Mouse (Mus musculus) adrenal gland, postnatal 14 days (tissue): ENCODE results near the gene Diexf. TPM values are rescaled to one million over a fixed set of nuclear protein-coding genes. Genes with fewer than 3 reads are reported as not detected.

Source experiments
- DNase-seq: peaks from one replicate; pipeline ENCODE4 v3.0.0; 2021; ENCODE audit warnings: mixed read lengths
- total RNA-seq: library from RNA; stranded (reverse); gene quantifications from 2 replicates; pipeline ENCODE4 v1.2.3, GENCODE M21; 2021

Gene Diexf
- total RNA-seq, 1 experiment from 2014 or later, result 18.9 TPM

DNA sequence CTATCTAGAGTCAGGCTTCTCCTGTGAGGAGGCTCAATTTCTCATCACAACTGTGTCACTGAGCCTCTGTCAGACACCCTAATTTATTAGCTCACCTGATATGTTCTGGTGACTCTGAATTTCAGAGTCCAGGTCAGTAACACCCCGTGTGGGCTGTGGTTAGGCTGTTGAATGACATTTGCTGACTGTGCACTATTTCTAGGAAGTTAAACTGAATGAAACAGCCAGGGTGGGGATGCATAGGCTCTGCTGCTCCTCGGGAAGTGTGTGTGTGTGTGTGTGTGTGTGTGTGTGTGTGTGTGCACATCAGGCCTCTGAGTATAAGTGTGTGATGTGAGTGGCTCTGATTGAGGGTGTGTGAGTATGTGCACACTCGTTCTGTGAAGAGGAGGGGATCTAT lies 8.6 kb upstream of the Diexf start:
- DNase-seq, result no peak

DNA sequence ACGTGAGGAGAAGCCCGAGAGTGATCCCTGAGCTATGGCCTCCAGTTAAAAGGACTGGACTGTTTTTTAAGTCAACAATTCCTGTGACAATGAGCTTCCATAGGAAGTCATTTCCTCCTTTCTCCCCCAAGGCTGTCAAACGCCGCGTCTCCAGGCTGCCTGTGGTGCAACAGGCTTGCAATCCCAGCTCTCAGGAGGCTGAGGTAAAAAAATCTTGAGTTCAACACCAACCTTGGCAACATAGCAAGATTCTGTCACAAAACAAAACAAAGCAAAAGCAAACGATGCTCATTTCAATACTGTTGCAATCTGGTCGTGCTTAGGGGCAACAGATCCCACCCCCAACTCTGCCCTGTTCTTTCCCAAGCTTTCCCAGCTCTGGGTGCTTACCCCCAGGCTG lies 8.0 kb upstream of the Diexf start:
- DNase-seq, result no peak

DNA sequence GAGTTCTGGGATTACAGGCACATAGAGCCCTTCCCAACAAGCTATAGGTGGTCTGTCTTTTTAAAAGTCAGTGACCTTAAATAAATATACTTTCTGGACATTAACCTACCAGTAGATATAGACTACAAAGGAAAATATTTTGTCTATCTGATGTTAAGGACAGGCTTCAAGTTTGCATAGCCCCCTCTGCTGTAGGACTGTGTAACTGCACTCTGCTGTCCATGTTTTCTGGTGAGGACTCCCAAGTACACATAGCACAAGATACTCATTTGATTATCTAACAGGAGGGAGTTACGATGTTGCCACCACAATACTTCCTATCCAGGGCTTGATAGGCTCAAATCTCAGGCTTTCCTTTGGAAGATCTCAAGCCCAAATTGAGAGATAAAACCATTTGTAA lies 3.7 kb upstream of the Diexf start:
- DNase-seq, result no peak

DNA sequence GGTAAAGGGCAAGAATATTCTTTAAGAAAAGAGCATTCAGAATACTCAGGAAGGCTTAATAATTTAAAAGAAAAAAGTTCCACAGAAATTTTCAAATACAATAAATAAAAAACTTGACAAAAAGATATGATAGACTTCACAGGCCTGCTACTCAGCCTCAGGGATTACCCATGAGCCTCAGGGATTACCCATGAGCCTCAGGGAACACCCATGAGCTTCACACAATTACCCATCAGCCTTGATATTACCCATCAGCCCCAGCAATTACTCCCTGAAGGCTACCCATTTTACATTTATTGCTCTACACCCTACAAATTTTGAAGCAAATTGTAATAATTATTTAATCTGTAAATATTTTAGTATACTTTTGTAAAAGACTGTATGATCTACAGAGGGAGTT lies 2.3 kb upstream of the Diexf start:
- no peak for DNase-seq

DNA sequence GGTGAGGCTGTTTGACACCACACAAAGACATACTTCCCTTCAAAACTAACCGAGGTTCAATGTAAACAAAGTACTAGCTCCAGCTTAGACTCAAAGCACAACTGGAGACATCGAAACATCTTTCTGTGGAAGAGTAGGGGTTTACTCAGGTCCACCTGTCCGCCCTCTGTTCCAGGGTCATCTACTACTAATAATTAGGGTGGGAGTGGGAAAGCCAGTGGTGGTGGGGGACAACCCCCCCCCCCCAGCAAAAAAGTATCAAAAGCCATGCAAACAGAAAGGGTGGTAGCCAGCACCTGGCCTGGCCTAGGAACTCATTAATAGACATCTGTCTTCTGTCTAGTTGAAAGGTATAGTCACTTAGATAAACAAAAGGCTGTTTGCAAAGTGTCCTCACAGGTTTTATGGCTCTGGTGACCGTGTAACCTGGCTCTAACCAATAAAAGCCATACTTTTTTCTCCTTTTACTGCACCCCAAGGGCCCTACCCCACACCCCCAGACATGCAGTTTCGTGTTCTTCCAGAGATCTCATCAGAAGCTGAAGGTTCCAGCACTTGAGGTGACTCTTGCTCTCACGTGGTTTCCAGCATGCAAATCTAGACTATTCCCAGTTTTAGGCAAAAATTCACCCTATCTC lies 1.4 kb upstream of the Diexf start:
- no peak for DNase-seq

DNA sequence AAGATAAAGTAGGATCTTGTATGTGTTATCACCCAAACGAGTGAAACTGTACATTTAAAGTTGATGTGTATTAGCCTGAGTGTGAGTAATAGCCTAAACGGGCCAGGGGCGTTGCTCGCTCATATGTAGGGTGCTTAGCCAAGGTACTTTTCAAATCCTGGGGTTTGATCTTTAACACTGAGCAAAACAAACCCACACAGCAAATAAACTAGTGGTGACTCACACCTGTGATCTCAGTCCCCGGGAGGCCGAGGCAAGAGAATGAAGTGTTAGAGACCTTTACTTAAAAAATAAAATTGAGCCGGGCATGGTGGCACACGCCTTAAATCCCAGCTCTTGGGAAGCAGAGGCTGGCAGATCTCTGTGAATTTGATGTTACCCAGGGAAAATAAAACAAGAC lies 767 bp upstream of the Diexf start:
- no peak for DNase-seq

DNA sequence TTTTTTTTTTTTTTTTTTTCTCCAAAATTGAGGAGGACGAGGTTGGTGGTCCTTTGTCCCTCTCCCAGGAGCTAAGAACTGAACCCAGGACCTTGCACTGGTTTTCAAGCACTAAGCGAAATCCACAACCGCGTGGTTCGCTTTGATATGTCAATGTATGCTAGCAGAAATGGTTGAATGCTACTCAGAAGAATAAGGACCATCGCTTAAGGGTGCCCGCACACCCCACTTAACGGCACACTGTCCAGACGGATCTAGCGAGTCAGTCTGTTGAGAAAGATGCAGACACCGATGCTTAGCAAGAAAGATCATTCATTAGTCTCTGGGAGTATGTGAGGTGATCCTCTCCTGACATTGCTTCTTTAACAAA lies 369 bp upstream of the Diexf start:
- no peak for DNase-seq

DNA sequence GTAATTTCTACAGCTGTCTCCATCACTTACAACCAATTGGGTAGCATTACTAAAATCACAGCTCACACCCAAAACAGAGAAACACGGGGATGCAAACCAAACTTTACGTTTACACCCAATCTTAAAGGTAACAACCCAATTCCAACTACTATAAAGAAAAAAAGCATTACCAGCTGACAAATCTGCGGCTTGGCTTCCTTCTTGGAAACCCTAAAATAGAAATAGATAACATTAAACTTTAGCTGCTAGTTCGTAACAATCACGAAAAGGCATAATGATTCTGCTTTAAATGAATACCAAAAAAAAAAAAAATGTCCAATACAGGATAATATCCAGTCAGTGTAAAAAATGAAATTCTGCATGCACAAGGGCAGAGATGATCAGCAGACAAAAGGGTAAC lies 751 bp downstream of the Diexf start:
- DNase-seq, result no peak

DNA sequence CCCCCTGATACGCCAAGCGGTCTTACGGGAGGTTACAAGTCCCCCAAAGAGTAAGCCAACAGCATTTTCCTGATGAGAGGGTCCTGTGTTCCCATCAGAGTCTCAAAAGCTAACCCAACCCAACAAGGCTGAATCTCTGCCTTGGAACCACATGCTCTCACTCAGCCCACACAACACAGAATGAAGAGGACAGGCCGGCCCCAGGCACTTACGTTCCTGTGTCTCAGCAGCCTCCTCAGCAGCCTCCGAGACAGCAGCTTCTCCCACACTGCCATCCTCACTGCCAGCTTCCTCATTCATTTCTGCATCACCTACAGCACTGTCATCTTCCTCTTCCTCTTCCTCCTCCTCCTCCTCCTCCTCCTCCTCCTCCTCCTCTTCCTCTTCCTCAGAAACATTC lies 2.0 kb downstream of the Diexf start:
- no peak for DNase-seq

DNA sequence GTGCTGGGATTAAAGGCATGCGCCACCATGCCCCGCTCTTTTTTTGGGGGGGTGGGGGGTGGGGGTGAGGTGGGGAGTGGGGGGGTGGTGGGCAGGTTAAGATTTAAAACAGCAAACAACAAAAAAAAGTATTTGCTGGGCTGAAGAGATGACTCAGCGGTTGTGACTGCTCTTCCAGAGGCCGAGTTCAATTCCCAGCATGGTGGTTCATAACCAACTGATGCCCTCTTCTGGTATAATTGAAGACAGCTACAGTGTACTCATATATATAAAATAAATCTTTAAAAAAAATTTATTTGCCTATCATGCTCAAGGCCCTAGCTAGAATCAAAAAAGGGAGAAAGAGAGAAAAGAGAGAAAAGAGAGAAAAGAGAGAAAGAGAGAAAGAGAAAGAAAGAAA lies 4.2 kb downstream of the Diexf start:
- no peak for DNase-seq

DNA sequence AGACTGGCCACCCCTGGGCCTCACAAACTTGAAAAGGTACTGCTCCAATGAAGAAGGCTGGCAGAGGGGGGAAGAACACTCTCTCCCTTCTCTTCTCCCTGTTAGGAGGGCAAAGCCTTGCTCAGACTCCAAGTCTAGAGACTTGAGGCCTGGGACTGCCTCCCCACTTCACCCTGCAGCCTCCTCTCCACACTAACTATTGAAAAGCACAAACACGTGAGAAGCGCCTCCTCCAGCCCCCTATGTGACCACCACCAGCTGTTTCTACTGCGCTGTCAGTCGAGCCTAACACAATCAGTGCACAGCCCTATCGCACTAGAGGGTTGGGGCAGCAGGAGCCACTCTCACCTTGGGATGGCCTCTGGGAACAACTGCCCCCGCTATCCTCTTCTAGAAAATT lies 6.8 kb downstream of the Diexf start:
- DNase-seq, result no peak

DNA sequence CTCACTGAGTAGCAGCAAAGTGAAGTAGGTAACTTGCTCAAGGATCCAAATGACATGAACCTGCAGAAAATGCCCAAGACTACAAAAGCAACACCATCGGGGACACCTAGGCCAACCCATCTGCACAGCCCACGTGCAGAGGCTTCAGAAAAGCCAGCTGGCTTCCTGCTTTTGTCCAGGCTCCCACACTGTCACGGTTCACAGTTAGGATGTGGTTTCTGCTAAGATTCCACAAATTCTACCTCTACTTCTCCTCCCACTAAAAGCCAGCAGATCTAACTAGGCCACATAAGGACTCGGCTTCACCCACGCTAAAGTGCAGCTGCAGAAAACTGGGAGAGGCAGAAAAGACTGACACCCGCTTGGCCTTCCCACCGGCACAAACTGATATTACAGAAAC lies 7.3 kb downstream of the Diexf start:
- no peak for DNase-seq

DNA sequence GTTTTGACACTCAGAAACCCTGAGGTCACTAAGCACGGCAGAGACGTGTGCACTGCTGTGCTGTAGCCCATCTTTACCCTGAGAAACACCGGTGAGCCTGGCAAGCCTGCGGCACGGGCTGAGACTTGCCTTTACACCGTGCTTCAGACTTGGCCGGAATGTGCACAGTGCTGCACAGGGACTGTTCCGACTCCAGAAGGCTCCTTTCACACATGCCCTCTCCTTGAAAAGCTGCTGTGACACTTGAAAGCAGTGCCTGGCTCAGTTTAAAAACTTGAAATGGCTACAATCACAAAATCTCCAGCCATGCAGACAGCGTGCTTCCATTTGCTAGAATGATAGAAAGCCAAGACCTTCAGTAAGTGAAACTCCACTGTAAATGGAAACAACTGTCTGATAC lies 18.0 kb downstream of the Diexf start:
- DNase-seq, result no peak

DNA sequence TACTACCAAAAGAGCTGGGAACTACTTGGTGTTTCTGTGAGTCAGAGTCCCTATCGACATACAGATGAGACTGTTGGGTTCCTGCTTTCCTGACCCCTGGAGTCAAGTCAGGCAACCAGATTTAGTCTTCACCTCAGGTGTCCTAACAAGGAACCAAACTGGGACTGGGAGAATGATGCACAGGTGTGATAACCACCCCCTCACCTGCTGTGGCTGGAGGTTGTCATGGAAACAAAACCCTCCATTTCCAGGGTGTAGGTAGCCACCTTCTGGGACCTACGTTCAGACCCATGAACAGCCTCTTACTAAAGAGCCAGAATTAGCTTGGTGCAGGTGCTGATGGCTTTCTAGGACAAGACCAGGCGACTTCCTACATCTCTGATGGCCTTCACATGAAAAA lies 27.1 kb downstream of the Diexf start:
- no peak for DNase-seq

DNA sequence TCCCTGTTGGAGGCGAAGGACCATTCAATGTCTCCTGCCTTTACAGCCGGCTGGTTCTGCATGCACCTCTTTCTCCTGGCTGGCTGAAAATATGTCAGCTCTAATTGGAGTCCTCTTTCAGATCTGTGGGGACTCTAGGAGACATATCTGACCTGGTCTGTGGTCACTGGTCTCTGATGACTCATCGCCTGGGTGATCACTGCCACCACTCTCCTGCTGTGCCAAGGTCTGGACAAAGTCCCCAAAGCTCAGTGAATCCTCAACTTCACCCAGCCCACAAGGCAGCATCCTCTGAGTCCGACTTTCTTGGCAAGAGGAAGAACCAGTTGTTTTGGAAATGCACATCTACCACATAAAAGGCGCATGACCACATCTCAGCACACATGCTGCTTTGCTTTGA lies 27.5 kb downstream of the Diexf start:
- no peak for DNase-seq

DNA sequence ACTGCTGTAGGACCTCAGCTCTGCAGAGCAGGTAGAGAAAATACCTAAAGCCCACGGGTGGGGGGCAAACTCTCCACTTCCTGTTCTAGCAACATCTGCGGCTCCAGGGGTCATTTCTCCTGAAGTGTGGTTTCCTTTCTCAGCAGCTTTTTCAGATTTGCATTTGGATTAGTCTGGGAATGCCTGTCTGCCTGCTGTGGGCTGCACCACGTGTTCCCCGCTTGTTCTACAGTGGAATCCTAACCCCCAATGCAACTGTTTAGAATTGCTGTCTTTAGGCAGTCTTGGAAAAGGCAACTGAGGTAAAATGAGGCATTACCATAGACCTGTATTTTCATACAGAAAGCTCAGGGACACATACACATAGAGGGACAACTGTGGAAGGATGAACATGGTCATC lies 28.0 kb downstream of the Diexf start:
- no peak for DNase-seq

DNA sequence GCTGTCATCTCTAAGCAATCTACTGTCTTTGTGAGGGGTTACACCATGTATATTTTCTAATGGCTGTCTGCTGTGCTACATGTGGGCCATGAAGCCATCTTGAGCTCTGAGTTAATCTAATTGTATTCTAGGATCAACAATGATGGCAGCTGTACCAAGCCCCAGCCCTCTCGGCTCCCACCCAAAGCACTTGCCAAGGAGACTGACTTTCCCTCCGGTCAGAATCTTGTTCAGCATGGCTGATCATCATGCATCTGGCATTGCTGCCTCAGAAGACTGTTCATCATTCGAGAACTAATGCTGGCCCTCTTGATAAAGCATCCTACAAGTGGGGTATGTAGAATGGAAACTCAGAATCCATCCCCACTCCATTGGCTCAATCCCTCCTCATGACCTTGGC lies 31.1 kb downstream of the Diexf start:
- DNase-seq, result no peak

DNA sequence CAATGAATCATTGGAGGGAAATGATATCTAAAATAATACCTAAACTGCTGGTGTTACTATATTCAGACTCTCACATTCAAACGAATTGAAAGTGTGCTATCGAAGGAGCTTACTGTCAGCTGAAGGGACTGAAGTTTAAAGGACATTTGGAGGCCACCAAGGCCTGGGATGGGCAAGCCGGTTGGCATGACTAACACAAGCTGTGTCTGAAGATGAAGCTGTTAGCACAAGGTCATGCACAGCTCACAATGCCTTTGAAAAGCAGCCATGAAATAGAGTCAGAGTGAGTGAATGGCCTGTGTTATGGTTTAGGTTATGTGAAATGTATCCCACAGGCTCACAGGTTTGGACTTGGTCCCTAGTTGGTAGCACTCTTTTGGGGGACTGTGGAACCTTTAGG lies 36.5 kb downstream of the Diexf start:
- peak; percentile 61 for DNase-seq

DNA sequence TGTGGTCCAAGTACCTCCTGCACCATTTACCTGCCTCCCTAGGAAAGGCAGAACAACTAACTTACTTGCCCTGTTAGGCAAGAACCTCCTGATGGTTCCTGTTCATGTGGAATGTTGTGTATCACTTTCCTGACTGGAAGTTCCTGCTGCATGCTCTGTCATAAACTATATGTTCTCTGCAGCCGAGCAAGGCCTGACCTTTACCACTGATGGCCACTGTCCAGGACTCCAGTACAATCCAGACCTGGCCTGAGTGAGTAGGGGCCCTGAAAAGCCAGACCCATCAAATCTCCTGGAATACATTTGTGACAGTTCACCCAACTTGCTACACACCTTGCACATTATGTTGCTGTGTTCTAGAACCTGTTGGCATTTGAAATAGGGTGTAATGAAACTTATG lies 37.3 kb downstream of the Diexf start:
- DNase-seq, result no peak

DNA sequence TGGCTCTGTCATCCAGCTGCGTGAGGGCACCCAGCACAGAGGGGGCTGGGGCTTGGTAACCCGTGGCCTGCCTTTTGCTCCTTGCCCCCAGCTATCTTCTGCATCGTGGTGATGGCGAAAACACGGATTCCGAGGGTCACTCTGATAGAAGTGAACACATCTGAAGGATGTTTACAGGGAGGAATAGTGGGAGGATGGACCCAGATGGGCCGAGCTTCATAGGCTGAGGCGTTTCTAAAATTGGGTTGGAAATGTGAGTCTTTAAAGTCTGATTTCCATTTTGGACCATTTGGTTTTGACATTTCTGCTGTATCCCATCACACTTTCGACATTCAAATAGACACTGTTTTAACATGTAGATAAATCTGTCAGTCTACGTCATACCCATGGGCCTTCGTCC lies 39.2 kb downstream of the Diexf start:
- no peak for DNase-seq

DNA sequence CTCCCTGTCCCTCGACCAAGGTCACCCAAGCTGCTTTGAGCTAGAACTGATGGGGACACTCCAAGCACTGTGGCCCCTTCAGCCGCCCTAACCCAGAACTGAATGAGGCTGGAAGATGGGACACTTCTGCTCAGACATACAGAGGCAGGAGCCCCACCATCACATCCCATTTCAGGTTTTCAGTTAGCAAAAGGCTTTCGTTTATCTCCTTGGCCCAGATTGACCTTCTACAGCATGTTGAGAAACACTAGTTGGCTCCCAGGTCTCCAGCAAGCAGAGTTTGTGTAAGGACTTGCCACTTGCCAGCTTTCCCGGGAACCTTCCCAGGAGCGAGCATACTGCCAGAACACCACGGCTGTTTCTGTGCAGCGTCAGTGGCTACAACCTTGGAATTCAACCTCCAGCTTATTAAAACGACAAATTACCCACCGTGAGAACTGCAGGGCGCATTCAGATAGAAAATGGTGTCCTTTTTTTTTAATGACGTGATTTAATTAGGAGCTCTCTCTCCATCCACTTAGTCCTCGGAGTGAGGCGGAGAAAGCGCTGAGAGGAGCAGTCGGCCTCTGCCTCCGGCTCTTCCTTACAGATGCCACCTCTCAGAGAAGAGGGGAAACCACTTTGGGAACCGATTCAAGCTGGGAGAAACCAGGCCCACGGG lies 39.7 kb downstream of the Diexf start:
- peak; percentile 82 for DNase-seq

DNA sequence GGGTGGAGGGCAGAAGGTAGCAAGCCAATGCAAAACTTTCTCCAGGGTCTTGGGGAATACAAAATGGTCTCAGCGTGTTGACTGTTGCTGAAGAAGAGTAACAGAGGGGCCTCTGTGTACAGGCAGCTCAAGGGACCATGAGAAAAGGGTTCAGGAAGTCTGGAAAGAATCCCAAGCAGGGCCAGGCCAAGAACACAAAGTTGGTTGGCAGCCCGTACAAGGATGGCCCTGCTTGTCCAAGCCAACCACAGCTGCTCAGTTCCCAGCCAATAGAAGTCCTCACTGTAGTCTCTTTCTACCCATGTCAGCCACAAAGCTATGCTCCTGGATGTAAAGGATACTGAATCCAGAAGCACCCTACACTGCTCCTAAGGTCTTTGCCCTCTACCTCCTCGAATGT lies 40.4 kb downstream of the Diexf start:
- DNase-seq, result peak; percentile 66

DNA sequence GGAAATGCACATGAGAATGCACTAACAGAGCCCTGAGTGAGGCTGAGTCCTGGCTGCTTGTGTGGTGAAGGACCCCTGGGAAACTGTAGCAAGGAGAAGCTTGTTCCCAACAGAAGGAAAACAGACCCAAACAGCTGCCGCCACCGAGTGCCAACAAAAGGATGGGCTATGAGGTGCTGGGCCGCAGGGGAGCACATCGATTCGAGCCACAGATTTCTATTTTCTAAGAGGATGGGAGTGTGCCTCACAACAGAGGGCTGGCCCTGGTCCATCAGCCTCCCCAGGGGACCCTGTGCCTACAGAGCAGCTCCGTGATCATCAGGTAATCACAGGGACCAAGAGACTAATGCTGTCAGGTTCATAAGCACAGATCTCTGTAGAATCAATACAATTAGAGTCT lies 40.9 kb downstream of the Diexf start:
- DNase-seq, result peak; percentile 43

DNA sequence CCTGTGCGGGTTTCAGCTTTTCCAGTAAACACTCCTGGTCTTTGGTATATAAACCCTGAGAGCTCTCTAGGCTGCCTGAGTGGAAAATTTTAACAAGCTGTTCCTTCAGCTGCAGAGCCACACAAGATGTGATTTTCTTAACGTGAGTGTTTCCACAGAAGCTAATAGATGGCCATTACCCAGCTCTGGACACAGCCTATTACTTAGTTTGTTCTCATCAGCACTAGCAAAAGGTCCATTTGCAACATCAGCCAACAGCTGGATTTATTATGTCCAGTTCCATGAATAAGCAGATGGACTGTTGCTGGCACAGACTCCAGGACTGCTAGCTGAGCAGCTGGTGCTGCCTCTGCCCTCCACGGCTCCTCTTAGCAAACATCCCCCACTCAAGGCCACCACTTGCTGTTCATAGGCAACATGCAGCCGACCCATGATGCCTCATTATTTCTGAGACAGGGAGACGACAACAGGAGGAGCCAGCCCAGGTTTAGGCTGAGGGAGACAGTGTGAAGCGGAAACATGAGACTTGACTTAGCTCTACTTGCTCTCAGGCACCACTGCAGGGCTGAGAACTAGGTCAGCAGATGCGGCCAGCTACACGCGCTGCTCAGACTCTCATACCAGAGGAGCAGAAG lies 43.1 kb downstream of the Diexf start:
- peak; percentile 84 for DNase-seq
